Mouse (Mus musculus): ENCODE results near the gene Pakap. TPM values are rescaled to one million over a fixed set of nuclear protein-coding genes. Genes with fewer than 3 reads are reported as not detected.
A peak's percentile ranks its signal among the peaks of the same experiment; 100 is the strongest.

Pakap gene
- polyA plus RNA-seq, 1 experiment from 2014 or later, result 46.0 TPM

DNA sequence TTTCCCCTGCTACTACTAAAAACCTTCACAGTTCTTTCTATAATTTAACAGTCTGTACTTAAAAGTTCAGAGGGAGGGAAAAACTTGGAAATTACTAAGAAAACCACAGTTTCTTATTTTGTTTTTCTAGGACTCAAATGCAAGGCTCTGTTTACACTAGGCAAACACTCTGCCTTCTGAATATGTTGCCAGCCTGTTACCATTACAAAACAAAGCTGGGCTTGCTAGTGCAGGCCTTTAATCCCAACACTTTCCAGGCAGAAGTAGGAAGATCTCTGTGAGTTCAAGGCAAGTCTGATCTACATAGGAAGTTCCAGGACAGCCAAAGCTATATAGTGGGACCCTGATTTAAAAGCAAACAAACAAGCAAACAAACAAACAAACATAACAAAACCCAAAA, 207.6 kb downstream of the Pakap start:
- Histone ChIP-seq H3K9ac (ENCODE audit: low read depth, low read length) (no peak overlapping the region), H3K27me3 (ENCODE audit: control insufficient read depth, insufficient read depth, low read length) (no peaks in the 10 kb centered on the region), H3K9me3 (replicated peaks; ENCODE audit: control insufficient read depth, low read length) (no peaks in the 10 kb centered on the region), H3K36me3 (ENCODE audit: control insufficient read depth, insufficient read depth, low read length) (no peaks in the 10 kb centered on the region), H3K4me1 (ENCODE audit: control insufficient read depth, insufficient read depth, low read length) (peaks cover 14% of the 10 kb centered on the region), H3K27ac (ENCODE audit: low read depth, low read length) (no peak overlapping the region), H3K4me3 (ENCODE audit: low read depth, low read length) (no peak overlapping the region), H3K4me2 (no peak overlapping the region)
- no peak for ATAC-seq (replicated peaks; ENCODE audit: insufficient number of reproducible peaks, low FRiP score, low TSS enrichment)

DNA sequence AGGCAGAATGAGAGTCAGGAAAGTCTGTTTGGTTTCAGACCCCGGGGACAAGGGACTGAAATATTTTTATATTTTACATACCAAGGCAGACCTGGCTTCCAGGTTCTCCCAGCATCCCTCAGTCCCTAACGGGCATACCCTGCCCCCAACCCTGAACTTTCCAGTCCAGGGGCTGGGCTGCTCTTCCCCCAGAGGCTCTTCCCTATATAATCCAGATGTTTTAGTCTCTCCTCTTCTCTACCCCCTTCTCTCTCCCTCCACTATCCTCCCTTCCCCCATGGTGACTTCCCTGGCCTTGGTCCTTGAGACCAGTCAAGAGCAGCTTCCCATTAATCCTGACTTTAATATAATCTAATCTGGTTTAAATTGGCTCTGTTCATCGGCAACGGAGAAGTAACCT, 212.4 kb downstream of the Pakap start:
- H3K4me2 ChIP-seq, result no peak overlapping the region
- H3K27ac ChIP-seq (ENCODE audit: low read depth, low read length), result no peak overlapping the region
- H3K9ac ChIP-seq (ENCODE audit: low read depth, low read length), result no peak overlapping the region
- H3K4me1 ChIP-seq (ENCODE audit: control insufficient read depth, insufficient read depth, low read length), result peaks cover 32% of the 10 kb centered on the region
- no peaks in the 10 kb centered on the region for H3K9me3 ChIP-seq (replicated peaks; ENCODE audit: control insufficient read depth, low read length)
- WGBS (ENCODE audit: insufficient replicate concordance), result 30% methylated on average over 4 of the region's 4 CpGs
- no peak for ATAC-seq (replicated peaks; ENCODE audit: insufficient number of reproducible peaks, low FRiP score, low TSS enrichment)
- no peaks in the 10 kb centered on the region for H3K36me3 ChIP-seq (ENCODE audit: control insufficient read depth, insufficient read depth, low read length)
- H3K27me3 ChIP-seq (ENCODE audit: control insufficient read depth, insufficient read depth, low read length), result no peaks in the 10 kb centered on the region
- H3K4me3 ChIP-seq (ENCODE audit: low read depth, low read length), result no peak overlapping the region

DNA sequence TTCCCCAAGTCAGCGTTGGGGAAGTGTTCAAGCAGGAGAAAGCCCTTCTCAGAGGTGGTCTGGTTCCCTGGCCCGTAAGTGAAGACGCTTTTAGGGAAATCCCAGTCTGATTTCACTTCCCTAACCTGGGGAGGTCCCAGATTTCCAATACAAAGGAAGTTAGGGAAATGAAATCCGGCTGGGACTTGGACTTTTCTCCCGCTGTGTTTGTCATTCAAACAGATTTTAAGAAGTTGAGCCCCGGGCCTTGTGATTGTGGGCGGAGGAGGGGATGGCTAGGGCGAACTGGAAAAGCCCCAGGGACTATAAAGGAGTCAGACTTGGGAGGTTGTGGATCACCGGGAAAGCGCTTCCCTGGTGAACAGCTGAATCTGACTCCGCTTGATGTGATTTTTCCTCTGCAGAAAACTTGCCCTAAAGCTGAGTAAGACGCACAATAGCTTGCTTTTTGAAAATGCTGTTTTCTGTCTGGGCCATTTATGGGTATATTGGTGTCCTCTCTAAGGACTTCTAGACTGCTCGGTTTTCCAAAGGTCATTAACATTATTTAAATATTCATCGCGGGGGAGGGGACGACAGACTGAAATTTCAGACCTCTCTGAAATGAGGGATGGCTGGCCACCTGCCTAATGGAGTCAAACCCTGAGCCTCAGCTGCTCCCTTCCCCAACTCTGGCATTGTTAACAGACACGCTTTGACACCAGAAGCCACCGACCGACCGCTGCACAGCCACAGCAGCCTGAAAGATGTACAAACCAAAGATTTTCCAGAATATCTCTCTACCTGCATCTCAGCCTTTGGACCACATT, 213.1 kb downstream of the Pakap start:
- H3K27ac ChIP-seq (ENCODE audit: low read depth, low read length), result peak overlapping the region; percentile 47; the same call in 1 of the 2 replicates
- WGBS (ENCODE audit: insufficient replicate concordance), result 11% methylated on average over 20 of the region's 20 CpGs
- H3K36me3 ChIP-seq (ENCODE audit: control insufficient read depth, insufficient read depth, low read length), result no peaks in the 10 kb centered on the region
- H3K27me3 ChIP-seq (ENCODE audit: control insufficient read depth, insufficient read depth, low read length), result no peaks in the 10 kb centered on the region
- peaks cover 32% of the 10 kb centered on the region for H3K4me1 ChIP-seq (ENCODE audit: control insufficient read depth, insufficient read depth, low read length)
- H3K4me2 ChIP-seq, result peak overlapping the region; percentile 6
- H3K9ac ChIP-seq (ENCODE audit: low read depth, low read length), result 0 out of 2 replicates have a peak overlapping the region, but pooled peaks have one; percentile 24
- no peak overlapping the region for H3K4me3 ChIP-seq (ENCODE audit: low read depth, low read length)
- no peak for ATAC-seq (replicated peaks; ENCODE audit: insufficient number of reproducible peaks, low FRiP score, low TSS enrichment)
- H3K9me3 ChIP-seq (replicated peaks; ENCODE audit: control insufficient read depth, low read length), result no peaks in the 10 kb centered on the region

DNA sequence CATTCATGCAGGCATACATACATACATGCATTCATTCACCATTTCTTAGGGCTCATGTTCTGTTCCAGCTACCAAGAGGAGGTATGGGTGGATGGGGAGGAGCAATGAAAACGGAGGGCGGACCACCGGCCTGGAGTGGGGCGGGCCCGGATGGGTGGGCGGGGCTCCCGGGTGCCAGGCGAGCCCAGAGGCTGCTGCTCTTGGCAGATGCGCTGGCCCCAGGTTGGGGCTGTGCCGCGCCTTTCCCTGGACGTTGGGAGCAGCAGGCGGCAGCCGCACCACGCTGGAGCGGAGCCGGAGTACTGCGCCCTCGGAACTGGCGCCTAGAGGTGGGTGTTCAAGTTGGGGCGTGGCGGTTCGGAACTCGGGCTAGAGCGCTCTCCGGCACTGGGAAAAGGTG, 214.0 kb downstream of the Pakap start:
- Histone ChIP-seq H3K9me3 (replicated peaks; ENCODE audit: control insufficient read depth, low read length) (no peaks in the 10 kb centered on the region), H3K4me1 (ENCODE audit: control insufficient read depth, insufficient read depth, low read length) (peaks cover 32% of the 10 kb centered on the region), H3K36me3 (ENCODE audit: control insufficient read depth, insufficient read depth, low read length) (no peaks in the 10 kb centered on the region), H3K4me3 (ENCODE audit: low read depth, low read length) (peak overlapping the region; percentile 41), H3K9ac (ENCODE audit: low read depth, low read length) (peak overlapping the region; percentile 61), H3K27me3 (ENCODE audit: control insufficient read depth, insufficient read depth, low read length) (no peaks in the 10 kb centered on the region), H3K4me2 (peak overlapping the region; percentile 66), H3K27ac (ENCODE audit: low read depth, low read length) (no peak overlapping the region)
- ATAC-seq (replicated peaks; ENCODE audit: insufficient number of reproducible peaks, low FRiP score, low TSS enrichment), result peak; percentile 70
- 1% methylated on average over 26 of the region's 26 CpGs for WGBS (ENCODE audit: insufficient replicate concordance)

DNA sequence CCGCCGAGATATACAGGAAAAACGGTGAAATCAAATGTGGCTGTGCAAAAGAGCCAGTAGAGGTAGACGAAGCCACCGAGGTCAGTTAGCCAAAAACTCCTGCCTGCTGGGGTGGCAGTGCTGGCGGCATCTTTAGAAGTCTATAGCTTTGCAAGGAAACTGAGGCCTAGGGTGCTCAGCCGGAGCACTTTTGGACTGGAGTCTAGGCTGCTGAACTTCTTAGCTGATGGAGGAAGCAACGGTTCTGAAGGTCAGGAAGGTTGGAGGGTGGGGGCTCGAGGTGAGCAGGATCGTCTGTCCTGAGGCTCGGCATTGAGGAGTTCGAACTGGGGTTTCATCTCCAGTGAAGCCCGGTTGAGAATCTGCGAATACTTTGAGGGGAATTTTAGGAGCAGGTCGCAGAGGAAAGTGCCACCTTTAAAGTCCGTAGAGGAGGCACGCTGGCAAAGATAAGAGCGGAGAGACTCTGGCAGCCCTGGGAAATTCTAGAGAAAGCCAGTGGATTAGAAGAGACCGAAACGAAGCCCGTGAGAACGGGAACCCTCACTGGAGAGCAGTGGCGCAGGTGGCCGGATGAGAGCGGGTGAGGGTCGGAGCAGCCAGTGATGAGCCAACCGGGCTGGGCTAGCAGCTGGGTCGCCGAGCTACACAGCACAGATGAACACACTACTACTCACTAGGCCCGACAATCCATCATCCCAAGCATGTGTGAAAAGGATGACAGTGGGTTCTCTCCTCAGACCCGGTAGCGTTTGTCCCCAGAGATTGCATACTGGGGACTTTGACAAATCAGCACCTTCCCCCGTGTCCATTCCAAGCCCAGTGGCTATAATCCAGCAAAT, 214.8 kb downstream of the Pakap start:
- no peak for ATAC-seq (replicated peaks; ENCODE audit: insufficient number of reproducible peaks, low FRiP score, low TSS enrichment)
- Histone ChIP-seq H3K27me3 (ENCODE audit: control insufficient read depth, insufficient read depth, low read length) (no peaks in the 10 kb centered on the region), H3K4me3 (ENCODE audit: low read depth, low read length) (peak overlapping the region; percentile 41), H3K27ac (ENCODE audit: low read depth, low read length) (no peak overlapping the region), H3K4me2 (peak overlapping the region; percentile 66), H3K4me1 (ENCODE audit: control insufficient read depth, insufficient read depth, low read length) (peaks cover 32% of the 10 kb centered on the region), H3K36me3 (ENCODE audit: control insufficient read depth, insufficient read depth, low read length) (no peaks in the 10 kb centered on the region), H3K9me3 (replicated peaks; ENCODE audit: control insufficient read depth, low read length) (no peaks in the 10 kb centered on the region), H3K9ac (ENCODE audit: low read depth, low read length) (peak overlapping the region; percentile 61)
- WGBS (ENCODE audit: insufficient replicate concordance), result 2% methylated on average over 33 of the region's 33 CpGs

DNA sequence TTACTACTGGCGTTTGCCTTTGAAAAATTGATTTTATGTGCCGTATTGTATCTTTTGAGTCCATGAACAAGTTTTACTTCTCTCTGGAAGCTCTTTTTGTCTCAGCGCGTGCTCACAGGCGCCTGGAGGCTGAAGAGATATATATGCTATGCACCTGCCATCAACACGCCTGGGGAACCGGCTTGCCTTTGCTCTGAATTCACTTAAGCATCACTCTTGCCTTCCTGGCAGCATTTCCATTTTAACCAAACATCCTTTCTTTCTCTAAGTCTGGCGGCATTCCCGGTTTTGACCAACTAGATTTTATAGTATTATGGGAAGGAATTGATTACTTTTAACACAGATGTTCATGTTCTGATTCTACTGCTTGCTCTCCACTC, 215.4 kb downstream of the Pakap start:
- H3K4me3 ChIP-seq (ENCODE audit: low read depth, low read length), result peak overlapping the region; percentile 41
- H3K9ac ChIP-seq (ENCODE audit: low read depth, low read length), result no peak overlapping the region
- no peaks in the 10 kb centered on the region for H3K9me3 ChIP-seq (replicated peaks; ENCODE audit: control insufficient read depth, low read length)
- 43% methylated on average over 9 of the region's 9 CpGs for WGBS (ENCODE audit: insufficient replicate concordance)
- H3K4me2 ChIP-seq, result peak overlapping the region; percentile 66
- peaks cover 32% of the 10 kb centered on the region for H3K4me1 ChIP-seq (ENCODE audit: control insufficient read depth, insufficient read depth, low read length)
- no peaks in the 10 kb centered on the region for H3K36me3 ChIP-seq (ENCODE audit: control insufficient read depth, insufficient read depth, low read length)
- no peak for ATAC-seq (replicated peaks; ENCODE audit: insufficient number of reproducible peaks, low FRiP score, low TSS enrichment)
- no peaks in the 10 kb centered on the region for H3K27me3 ChIP-seq (ENCODE audit: control insufficient read depth, insufficient read depth, low read length)
- no peak overlapping the region for H3K27ac ChIP-seq (ENCODE audit: low read depth, low read length)

DNA sequence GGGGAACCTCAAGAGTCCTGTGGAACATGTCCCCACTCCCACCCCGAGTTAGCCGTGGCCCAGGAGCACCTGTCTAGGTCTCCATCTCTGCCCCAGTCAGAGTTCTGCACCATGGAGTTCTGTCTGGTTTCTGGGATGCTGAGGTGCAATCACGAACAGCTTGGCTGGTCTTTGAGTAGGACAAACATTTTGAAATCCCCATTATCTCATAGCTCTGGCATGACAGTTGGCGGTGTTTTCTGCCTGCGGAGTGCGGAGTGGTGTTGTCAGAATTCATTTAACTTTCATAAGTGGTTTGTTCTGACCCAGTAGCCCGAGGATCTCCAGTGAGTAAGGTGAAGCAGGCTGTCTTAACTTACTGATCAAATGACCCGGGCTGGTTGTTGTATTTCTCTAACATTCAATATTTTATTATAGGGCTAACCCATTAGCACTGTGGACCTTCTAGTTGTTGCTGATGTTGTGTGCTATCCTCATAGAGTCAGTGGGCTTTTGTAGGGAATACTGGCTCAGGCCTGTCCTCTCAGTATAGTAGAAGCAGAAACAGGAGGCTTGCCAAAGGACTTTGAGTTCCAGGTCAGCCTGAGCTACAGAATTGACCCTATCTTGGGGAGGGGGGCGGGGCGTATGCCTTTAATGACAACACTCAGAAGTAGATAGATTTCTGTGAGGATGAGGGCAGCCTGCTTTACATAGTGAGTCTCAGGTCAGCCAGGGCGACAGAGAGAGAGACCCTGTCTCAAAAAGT, 216.0 kb downstream of the Pakap start:
- H3K4me2 ChIP-seq, result no peak overlapping the region
- no peak overlapping the region for H3K4me3 ChIP-seq (ENCODE audit: low read depth, low read length)
- H3K27me3 ChIP-seq (ENCODE audit: control insufficient read depth, insufficient read depth, low read length), result no peaks in the 10 kb centered on the region
- no peak overlapping the region for H3K27ac ChIP-seq (ENCODE audit: low read depth, low read length)
- H3K36me3 ChIP-seq (ENCODE audit: control insufficient read depth, insufficient read depth, low read length), result no peaks in the 10 kb centered on the region
- WGBS (ENCODE audit: insufficient replicate concordance), result 55% methylated on average over 11 of the region's 11 CpGs
- peaks cover 38% of the 10 kb centered on the region for H3K4me1 ChIP-seq (ENCODE audit: control insufficient read depth, insufficient read depth, low read length)
- H3K9ac ChIP-seq (ENCODE audit: low read depth, low read length), result no peak overlapping the region
- no peak for ATAC-seq (replicated peaks; ENCODE audit: insufficient number of reproducible peaks, low FRiP score, low TSS enrichment)
- H3K9me3 ChIP-seq (replicated peaks; ENCODE audit: control insufficient read depth, low read length), result no peaks in the 10 kb centered on the region

DNA sequence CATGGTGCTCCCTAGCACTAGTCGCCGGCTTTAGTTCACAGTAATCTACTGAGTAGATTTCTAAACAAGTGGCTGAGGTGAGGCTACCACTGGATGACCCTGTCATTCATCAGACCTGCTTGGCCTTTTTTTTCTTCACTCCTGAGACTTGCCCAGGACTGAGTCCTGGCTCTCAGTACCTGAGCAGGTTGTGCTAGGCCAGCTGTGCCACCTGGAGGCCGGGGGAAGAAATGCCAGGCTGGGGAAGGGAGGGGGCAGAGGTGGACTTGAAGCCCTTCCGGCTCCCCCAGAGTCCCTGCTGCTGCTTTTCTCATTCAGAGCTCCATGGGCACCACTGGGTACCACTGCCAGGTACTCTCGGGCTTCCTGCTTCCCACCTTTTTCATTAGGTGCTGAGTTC, 220.7 kb downstream of the Pakap start:
- Histone ChIP-seq H3K9me3 (replicated peaks; ENCODE audit: control insufficient read depth, low read length) (no peaks in the 10 kb centered on the region), H3K4me1 (ENCODE audit: control insufficient read depth, insufficient read depth, low read length) (peaks cover 30% of the 10 kb centered on the region), H3K36me3 (ENCODE audit: control insufficient read depth, insufficient read depth, low read length) (no peaks in the 10 kb centered on the region), H3K4me2 (no peak overlapping the region), H3K9ac (ENCODE audit: low read depth, low read length) (no peak overlapping the region), H3K4me3 (ENCODE audit: low read depth, low read length) (no peak overlapping the region), H3K27me3 (ENCODE audit: control insufficient read depth, insufficient read depth, low read length) (no peaks in the 10 kb centered on the region), H3K27ac (ENCODE audit: low read depth, low read length) (peak overlapping the region; percentile 57; the same call in 1 of the 2 replicates)
- ATAC-seq (replicated peaks; ENCODE audit: insufficient number of reproducible peaks, low FRiP score, low TSS enrichment), result no peak
- WGBS (ENCODE audit: insufficient replicate concordance), result 42% methylated on average over 5 of the region's 5 CpGs
